Mouse (Mus musculus) gonadal fat pad, adult 2 months (tissue): ENCODE measurements around the gene Arap1. TPM values are rescaled to one million over a fixed set of nuclear protein-coding genes. Genes with fewer than 3 reads are reported as not detected.

ENCODE experiments used
- DNase-seq: peaks from one replicate; pipeline ENCODE4 v3.0.0-alpha.2; 2012; ENCODE audit warnings: low read depth
- polyA plus RNA-seq: library from polyadenylated mRNA; depleted of rRNA; stranded (reverse); fragments of >200 nt; gene quantifications from 2 replicates; pipeline ENCODE4 v1.2.3, GENCODE M21; 2012

The Arap1 gene
- polyA plus RNA-seq, 1 experiment: 90.0 TPM

DNA sequence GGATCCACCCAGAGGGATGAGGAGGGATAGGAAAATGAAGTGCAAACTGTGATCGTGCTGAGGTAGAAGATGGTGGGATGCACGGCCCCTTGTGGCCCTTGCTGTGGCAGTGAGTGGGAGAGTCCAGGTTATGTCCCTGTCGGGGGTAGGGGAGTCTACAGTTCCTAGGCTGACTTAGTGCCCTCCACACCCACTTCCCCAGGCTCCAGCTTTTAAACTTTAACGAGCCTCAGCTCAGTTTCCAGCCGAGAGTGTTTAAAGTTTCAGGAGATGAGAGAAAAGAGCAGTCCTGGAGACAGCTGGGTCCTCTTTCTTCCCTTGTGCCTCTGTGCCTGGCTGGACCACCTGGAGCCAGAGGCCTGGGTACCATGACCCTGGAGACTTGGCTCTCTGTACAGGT lies 20.6 kb upstream of the Arap1 start:
- no peak for DNase-seq

- DNase-seq: no peak
Measured at GRCm38 (mm10) chr7:101327786-101328185, 20.1 kb upstream of the Arap1 start.

DNA sequence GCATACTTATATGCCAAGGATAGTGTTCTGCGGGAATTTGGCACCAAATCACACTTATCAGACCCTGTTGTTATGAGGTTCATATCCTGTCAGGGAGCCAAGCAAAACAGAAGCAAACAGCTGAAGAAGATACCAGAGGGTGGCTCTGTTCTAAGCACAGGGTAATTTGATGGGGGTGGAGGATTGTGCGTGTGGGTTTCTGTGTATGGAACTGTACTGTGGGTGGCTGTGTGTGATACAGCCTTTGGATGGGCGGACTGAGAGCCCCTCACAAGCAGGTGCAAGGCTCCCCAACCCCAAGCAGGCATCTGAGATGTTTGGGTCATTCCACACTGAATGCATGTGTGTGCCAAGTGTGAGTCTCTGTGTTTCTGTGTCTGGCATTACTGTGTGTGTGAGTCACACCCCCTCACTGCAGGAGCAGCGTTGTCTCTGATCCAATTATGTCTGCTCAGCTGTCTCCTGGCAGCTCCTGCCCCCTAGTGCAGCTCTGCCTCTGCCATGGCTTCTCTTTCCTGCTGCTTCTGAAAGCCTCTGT lies 19.2 kb upstream of the Arap1 start:
- DNase-seq: no peak

DNA sequence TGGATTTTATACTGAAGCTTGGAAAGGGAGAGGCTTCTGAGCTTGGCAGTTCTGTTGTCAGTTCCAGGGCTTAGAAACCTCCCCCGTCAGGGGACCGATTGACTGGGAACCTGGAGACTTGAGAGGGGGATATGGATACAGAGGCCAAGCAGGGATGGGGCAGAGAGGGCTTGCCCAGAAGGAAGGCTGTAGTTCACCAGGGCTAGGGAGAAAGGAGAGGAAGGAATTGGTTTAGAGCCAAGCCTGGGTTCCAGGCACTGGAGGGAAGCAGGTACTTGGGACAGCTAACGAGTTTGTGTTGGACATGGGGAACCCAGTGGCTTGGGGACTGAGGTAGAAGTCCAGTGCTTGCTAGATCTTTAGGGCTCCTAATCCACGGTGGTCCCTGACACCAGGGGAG lies 18.3 kb upstream of the Arap1 start:
- DNase-seq: no peak

GRCm38 (mm10) chr7:101330074-101330840 lies 17.6 kb upstream of the Arap1 start:
- no peak for DNase-seq

GRCm38 (mm10) chr7:101330841-101331173 lies 17.1 kb upstream of the Arap1 start:
- no peak for DNase-seq

GRCm38 (mm10) chr7:101332045-101332831 lies 15.6 kb upstream of the Arap1 start:
- no peak for DNase-seq

- no peak for DNase-seq
Measured at GRCm38 (mm10) chr7:101335228-101335627, 12.6 kb upstream of the Arap1 start.

DNA sequence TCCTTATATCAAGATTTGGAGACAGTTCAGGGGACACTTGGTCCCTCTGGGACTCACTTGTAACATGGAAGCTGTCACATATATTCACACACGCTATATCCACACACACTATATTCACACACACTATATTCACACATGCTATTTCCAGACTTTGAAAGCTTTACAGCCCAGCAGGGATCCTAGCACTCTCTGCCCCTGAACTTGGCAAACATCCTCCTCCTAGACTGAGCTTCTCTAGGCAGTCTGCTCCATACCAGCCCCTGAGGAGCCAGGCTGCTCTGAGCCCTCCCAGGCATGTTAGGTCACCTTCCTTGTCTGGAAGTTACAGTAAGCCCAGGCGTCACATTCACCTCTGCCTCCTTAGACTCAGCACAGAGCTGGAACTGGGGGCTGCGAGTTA lies 11.2 kb upstream of the Arap1 start:
- no peak for DNase-seq

- DNase-seq: no peak
Measured at GRCm38 (mm10) chr7:101337401-101337800, 10.5 kb upstream of the Arap1 start.

DNA sequence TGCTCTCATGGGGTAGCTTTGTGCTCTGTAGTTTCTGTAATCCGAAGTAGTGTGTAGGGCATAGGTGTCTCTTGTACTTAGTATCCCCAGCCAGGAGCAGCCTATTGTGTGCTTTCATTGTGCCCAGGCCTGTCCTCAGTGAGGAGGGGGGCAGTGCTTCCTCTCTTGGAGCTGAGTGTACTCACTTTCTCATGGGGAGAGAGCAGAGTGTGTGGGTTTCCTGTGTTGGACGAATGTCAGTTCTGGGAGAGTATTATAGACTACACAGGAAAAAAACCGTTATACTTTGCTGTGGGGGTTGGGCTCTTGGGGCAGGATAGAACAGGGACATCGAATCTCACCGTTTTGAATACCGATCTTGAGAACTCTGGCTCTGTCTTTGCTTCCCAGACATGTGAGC lies 6.5 kb upstream of the Arap1 start:
- no peak for DNase-seq

DNA sequence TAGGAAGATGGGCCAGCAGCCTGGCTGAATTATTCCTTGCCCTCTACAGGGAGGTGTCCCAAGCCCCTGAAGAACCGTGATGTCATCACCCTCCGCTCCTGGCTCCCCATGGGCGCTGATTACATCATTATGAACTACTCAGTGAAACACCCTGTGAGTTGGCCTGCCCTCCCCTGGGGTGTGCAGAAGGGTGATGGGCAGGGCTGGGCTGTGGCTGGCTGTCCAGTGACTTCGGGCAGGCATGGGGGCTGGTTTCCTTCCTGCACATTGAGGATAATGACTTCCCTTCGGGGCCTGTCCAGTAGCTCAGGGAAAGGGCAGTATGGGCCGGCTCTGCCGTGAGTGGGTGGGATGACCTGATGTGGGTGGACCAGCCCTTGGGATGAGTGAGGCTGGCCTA lies 4.7 kb upstream of the Arap1 start:
- DNase-seq: no peak

DNA sequence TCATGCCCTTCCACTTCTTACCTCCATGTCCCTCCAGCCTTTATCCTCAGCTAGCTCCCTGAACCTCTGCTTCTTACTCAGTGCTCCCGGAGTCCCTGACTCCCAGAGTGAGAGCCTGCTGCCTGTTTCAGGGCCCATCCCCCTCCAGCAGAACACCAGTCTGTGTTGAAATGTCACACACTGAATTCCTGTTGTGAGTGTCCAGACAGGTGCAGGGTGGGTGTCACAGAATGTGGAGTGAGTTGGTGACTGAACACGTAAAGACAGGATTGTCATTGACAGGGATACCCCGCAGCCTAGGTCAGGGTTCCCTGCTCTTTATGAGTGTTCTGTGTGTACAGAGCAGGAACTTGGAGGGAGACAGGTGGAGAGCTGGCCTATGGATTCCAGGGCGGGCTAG lies 3.0 kb upstream of the Arap1 start:
- no peak for DNase-seq

GRCm38 (mm10) chr7:101346991-101347390 lies 876 bp upstream of the Arap1 start:
- no peak for DNase-seq

GRCm38 (mm10) chr7:101348312-101348711 lies 445 bp downstream of the Arap1 start:
- DNase-seq: no peak

DNA sequence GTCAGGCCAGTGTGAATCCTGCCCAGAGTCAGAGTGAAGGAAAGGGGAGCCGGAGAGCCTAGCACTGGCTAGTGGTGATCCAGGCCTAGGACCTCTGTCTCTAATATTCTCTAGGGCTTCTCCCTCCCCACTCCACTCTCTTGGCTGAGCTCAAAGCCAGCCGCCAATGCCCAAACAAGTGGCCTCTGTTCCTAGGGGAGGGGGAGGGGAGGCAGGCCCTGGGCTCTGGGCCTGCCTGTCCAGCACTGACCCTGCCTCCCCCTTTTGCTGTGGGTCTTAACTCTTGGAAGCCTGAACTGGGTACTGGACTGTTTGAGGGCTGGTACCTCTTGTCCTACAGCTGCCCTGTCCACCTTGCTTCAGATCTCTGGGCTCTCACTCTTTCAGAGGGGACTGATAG lies 2.0 kb downstream of the Arap1 start:
- DNase-seq: no peak

- no peak for DNase-seq
Measured at GRCm38 (mm10) chr7:101352404-101352803, 4.5 kb downstream of the Arap1 start.

- DNase-seq: no peak
Measured at GRCm38 (mm10) chr7:101354423-101354822, 6.6 kb downstream of the Arap1 start.

DNA sequence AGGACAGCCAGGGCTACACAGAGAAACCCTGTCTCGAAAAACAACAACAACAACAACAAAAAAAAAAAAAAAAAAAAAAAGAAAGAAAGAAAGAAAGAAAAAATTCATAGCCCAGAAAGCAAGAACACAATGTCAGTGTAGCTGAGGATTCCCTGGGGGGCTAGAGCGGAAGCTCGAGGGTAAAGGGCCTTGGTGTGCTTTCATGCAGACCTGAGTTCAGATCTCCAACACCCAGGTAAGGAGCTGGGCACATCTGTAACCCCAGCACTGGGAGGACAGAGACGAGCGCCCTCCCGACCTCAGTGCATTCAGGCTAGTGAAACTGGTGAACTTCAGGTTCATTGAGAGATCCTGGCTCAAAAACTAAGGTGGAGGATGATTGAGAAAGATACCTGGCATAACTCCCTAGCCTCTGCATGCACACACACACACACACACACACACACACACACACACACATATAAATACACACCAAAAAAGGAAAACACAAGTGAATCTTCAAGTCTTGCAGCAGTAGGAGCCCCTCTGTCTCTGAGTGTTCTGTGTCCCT lies 7.8 kb downstream of the Arap1 start:
- DNase-seq: no peak

- no peak for DNase-seq
Measured at GRCm38 (mm10) chr7:101356868-101357267, 9.0 kb downstream of the Arap1 start.

- no peak for DNase-seq
Measured at GRCm38 (mm10) chr7:101360406-101360805, 12.5 kb downstream of the Arap1 start.

- no peak for DNase-seq
Measured at GRCm38 (mm10) chr7:101361021-101361420, 13.2 kb downstream of the Arap1 start.

GRCm38 (mm10) chr7:101361767-101362166 lies 13.9 kb downstream of the Arap1 start:
- DNase-seq: no peak
